Mouse (Mus musculus) kidney, postnatal 0 days (tissue): ENCODE measurements around the gene Rbm4b. TPM values are rescaled to one million over a fixed set of nuclear protein-coding genes. Genes with fewer than 3 reads are reported as not detected.
A peak's percentile ranks its signal among the peaks of the same experiment; 100 is the strongest.
"Not testable (repeated sequence)": the region's sequence is repeated elsewhere in the genome, so short reads cannot be mapped to it uniquely, and the experiment has no call there.

Experiments
- ATAC-seq: fragments of 200-750 bp; cut with Nextera tagmentation; replicated peaks from 2 replicates; pipeline ENCODE4 v1.8.0; 2017; ENCODE audit warnings: low read depth, moderate number of reproducible peaks, moderate TSS enrichment, moderate library complexity; ENCODE audit not compliant: low FRiP score
- DNase-seq: peaks from one replicate; pipeline ENCODE4 v3.0.0-alpha.2; 2016; ENCODE audit warnings: low spot score
- H3K27ac ChIP-seq: fragments of 300-500 bp; sonication (generic); 2 replicates; pipeline ENCODE4 v1.5.1; 2014; ENCODE audit warnings: mild to moderate bottlenecking
- H3K27me3 ChIP-seq: fragments of 300-500 bp; sonication (generic); 2 replicates; pipeline ENCODE4 v1.6.1; 2014; ENCODE audit warnings: low read length, mixed read lengths; ENCODE audit not compliant: insufficient read depth
- H3K36me3 ChIP-seq: fragments of 300-500 bp; sonication (generic); 2 replicates; pipeline ENCODE4 v1.6.1; 2014; ENCODE audit warnings: low read length, mixed read lengths; ENCODE audit not compliant: insufficient read depth
- H3K4me1 ChIP-seq: fragments of 300-500 bp; sonication (generic); replicated peaks from 2 replicates; pipeline ENCODE4 v1.6.1; 2014; ENCODE audit warnings: antibody characterized with exemption, low read length, mixed read lengths; ENCODE audit not compliant: insufficient read depth
- H3K4me2 ChIP-seq: fragments of 300-500 bp; sonication (generic); 2 replicates; pipeline ENCODE4 v1.6.1; 2014; ENCODE audit warnings: mild to moderate bottlenecking, low read length, moderate library complexity, mixed read lengths
- H3K4me3 ChIP-seq: fragments of 300-500 bp; sonication (generic); replicated peaks from 2 replicates; pipeline ENCODE4 v1.5.1; 2014; ENCODE audit warnings: low read depth, low read length
- H3K9ac ChIP-seq: fragments of 300-500 bp; sonication (generic); 2 replicates; pipeline ENCODE4 v1.6.1; 2014; ENCODE audit warnings: low read depth, low read length
- H3K9me3 ChIP-seq: fragments of 300-500 bp; sonication (generic); replicated peaks from 2 replicates; pipeline ENCODE4 v1.6.1; 2016; ENCODE audit warnings: low read length, inconsistent platforms, mixed read lengths
- CTCF ChIP-seq: IDR thresholded peaks from 2 replicates; pipeline ENCODE4 v1.5.1; 2016; ENCODE audit warnings: antibody characterized with exemption, low read depth, mild to moderate bottlenecking, moderate library complexity
- WGBS: fragments of 180-500 bp; shearing (Covaris S2); extraction: QIAGEN DNeasy Blood & Tissue Kit; methylation state at CpG from one replicate; pipeline ENCODE4 v1.1.7; 2014; 5-methylcytosine and 5-hydroxymethylcytosine counted together
- polyA plus RNA-seq: library from polyadenylated mRNA; unstranded; fragments of >200 nt; fragmentation: Nextera tagmentation; extraction: Ambion mirVana; gene quantifications from 2 replicates; pipeline ENCODE4 v1.2.1, GENCODE M21; 2015

Rbm4b gene
- polyA plus RNA-seq, 1 experiment from 2014 or later: 44.9 TPM

GRCm38 (mm10) chr19:4746611-4747010 is 9.7 kb upstream of the Rbm4b start:
- H3K4me2 ChIP-seq: no peak overlapping the region
- no peak for TF ChIP-seq CTCF
- no peaks in the 10 kb centered on the region for H3K4me1 ChIP-seq
- no peaks in the 10 kb centered on the region for H3K9me3 ChIP-seq
- DNase-seq: no peak
- ATAC-seq: no peak
- peaks cover 14% of the 10 kb centered on the region; the same call in 1 of the 2 replicates for H3K36me3 ChIP-seq
- H3K27ac ChIP-seq: no peak overlapping the region
- no peak overlapping the region for H3K4me3 ChIP-seq
- WGBS: 73% methylated on average over 14 of the region's 14 CpGs
- H3K27me3 ChIP-seq: no peaks in the 10 kb centered on the region
- no peak overlapping the region for H3K9ac ChIP-seq

GRCm38 (mm10) chr19:4747631-4748312 is 8.5 kb upstream of the Rbm4b start:
- no peak for ATAC-seq

GRCm38 (mm10) chr19:4748493-4748892 is 7.8 kb upstream of the Rbm4b start:
- H3K36me3 ChIP-seq: 0 out of 2 replicates have a peak, but pooled peaks cover 5% of the 10 kb centered on the region
- H3K27ac ChIP-seq: no peak overlapping the region
- no peak overlapping the region for H3K4me3 ChIP-seq
- ATAC-seq (no peak), DNase-seq (no peak)
- 82% methylated on average over 10 of the region's 10 CpGs for WGBS
- no peak for TF ChIP-seq CTCF
- no peaks in the 10 kb centered on the region for H3K9me3 ChIP-seq
- H3K4me1 ChIP-seq: no peaks in the 10 kb centered on the region
- no peak overlapping the region for H3K4me2 ChIP-seq
- no peaks in the 10 kb centered on the region for H3K27me3 ChIP-seq
- no peak overlapping the region for H3K9ac ChIP-seq

More at GRCm38 (mm10) chr19:4747631-4748312, 8.5 kb upstream of the Rbm4b start:
- Histone ChIP-seq H3K9me3 (no peaks in the 10 kb centered on the region), H3K9ac (no peak overlapping the region), H3K4me3 (no peak overlapping the region), H3K27me3 (no peaks in the 10 kb centered on the region), H3K4me1 (no peaks in the 10 kb centered on the region), H3K36me3 (0 out of 2 replicates have a peak, but pooled peaks cover 5% of the 10 kb centered on the region), H3K27ac (no peak overlapping the region), H3K4me2 (no peak overlapping the region)
- DNase-seq: no peak
- TF ChIP-seq CTCF: no peak
- WGBS: 90% methylated on average over 9 of the region's 9 CpGs

GRCm38 (mm10) chr19:4749975-4750374 is 6.3 kb upstream of the Rbm4b start:
- Histone ChIP-seq H3K9ac (no peak overlapping the region), H3K4me1 (no peaks in the 10 kb centered on the region), H3K36me3 (0 out of 2 replicates have a peak, but pooled peaks cover 5% of the 10 kb centered on the region), H3K9me3 (no peaks in the 10 kb centered on the region), H3K27me3 (no peaks in the 10 kb centered on the region), H3K4me3 (no peak overlapping the region), H3K27ac (no peak overlapping the region), H3K4me2 (no peak overlapping the region)
- ATAC-seq (no peak), DNase-seq (no peak)
- 81% methylated on average over 6 of the region's 6 CpGs for WGBS
- TF ChIP-seq CTCF: no peak

- TF ChIP-seq CTCF: peak; percentile 97
- H3K4me1 ChIP-seq: peaks cover 11% of the 10 kb centered on the region
- DNase-seq: peak; percentile 94
- H3K36me3 ChIP-seq: no peaks in the 10 kb centered on the region
- H3K4me2 ChIP-seq: peak overlapping the region; percentile 79
- no peaks in the 10 kb centered on the region for H3K9me3 ChIP-seq
- WGBS: under 1% methylated on average over 10 of the region's 10 CpGs
- H3K9ac ChIP-seq: peak overlapping the region; percentile 32; the same call in 1 of the 2 replicates
- peak; percentile 49; the same call in 1 of the 2 replicates for ATAC-seq
- H3K27ac ChIP-seq: peak overlapping the region; percentile 90
- peak overlapping the region; percentile 64 for H3K4me3 ChIP-seq
- H3K27me3 ChIP-seq: no peaks in the 10 kb centered on the region
Measured at GRCm38 (mm10) chr19:4755565-4756192, 618 bp upstream of the Rbm4b start.

GRCm38 (mm10) chr19:4756921-4757320 is 624 bp downstream of the Rbm4b start:
- peak overlapping the region; percentile 76 for H3K9ac ChIP-seq
- H3K4me1 ChIP-seq: peaks cover 11% of the 10 kb centered on the region
- peak overlapping the region; percentile 79 for H3K4me2 ChIP-seq
- H3K9me3 ChIP-seq: no peaks in the 10 kb centered on the region
- peaks cover 1% of the 10 kb centered on the region; the same call in 1 of the 2 replicates for H3K36me3 ChIP-seq
- TF ChIP-seq CTCF: no peak
- peak overlapping the region; percentile 64 for H3K4me3 ChIP-seq
- H3K27ac ChIP-seq: peak overlapping the region; percentile 90
- ATAC-seq: no peak; the same call in 1 of the 2 replicates
- 2% methylated on average over 9 of the region's 9 CpGs for WGBS
- H3K27me3 ChIP-seq: no peaks in the 10 kb centered on the region
- DNase-seq: no peak

GRCm38 (mm10) chr19:4760544-4760943 is 4.2 kb downstream of the Rbm4b start:
- H3K27me3 ChIP-seq, H3K9me3 ChIP-seq, H3K4me3 ChIP-seq, H3K4me2 ChIP-seq, H3K27ac ChIP-seq, ATAC-seq, H3K9ac ChIP-seq, DNase-seq: not testable (repeated sequence)
- peaks cover 11% of the 10 kb centered on the region for H3K4me1 ChIP-seq
- peaks cover 18% of the 10 kb centered on the region for H3K36me3 ChIP-seq
- WGBS: 91% methylated on average over 8 of the region's 8 CpGs
